Mouse (Mus musculus) heart, postnatal 0 days (tissue): ENCODE data around the gene Fbxl20.

Experiments used
- CTCF ChIP-seq: IDR thresholded peaks from 2 replicates; pipeline ENCODE4 v1.5.1; 2016; ENCODE audit warnings: antibody characterized with exemption, control low read depth, low read depth
- EP300 ChIP-seq: IDR thresholded peaks from 2 replicates; pipeline ENCODE4 v1.6.1; 2016; ENCODE audit warnings: antibody characterized with exemption, low read depth

- no peak for TF ChIP-seq CTCF
- no peak for TF ChIP-seq EP300
These were observed 100.3 kb downstream of the Fbxl20 start for GRCm38 (mm10) chr11:98049672-98050519.
